Mouse (Mus musculus) liver, postnatal 0 days (tissue): ENCODE measurements around the gene Dhx8. TPM values are rescaled to one million over a fixed set of nuclear protein-coding genes. Genes with fewer than 3 reads are reported as not detected.
A peak's percentile ranks its signal among the peaks of the same experiment; 100 is the strongest.

Experiments used
- ATAC-seq: fragments of 200-750 bp; cut with Nextera tagmentation; 2 replicates; pipeline ENCODE4 v1.8.0; 2017; ENCODE audit warnings: mild to moderate bottlenecking, moderate library complexity
- DNase-seq: peaks from one replicate; pipeline ENCODE4 v3.0.0-alpha.2; 2016
- H3K27ac ChIP-seq: fragments of 300-500 bp; sonication (generic); 2 replicates; pipeline ENCODE4 v1.5.1; 2014; ENCODE audit warnings: antibody characterized with exemption, moderate library complexity, mild to moderate bottlenecking, low read depth
- H3K27me3 ChIP-seq: fragments of 300-500 bp; sonication (generic); 2 replicates; pipeline ENCODE4 v1.6.1; 2014; ENCODE audit warnings: low read length, control low read depth, mixed read lengths; ENCODE audit not compliant: insufficient read depth
- H3K36me3 ChIP-seq: fragments of 300-500 bp; sonication (generic); replicated peaks from 2 replicates; pipeline ENCODE4 v1.6.1; 2014; ENCODE audit warnings: mild to moderate bottlenecking, control low read depth, low read length, moderate library complexity, mixed read lengths; ENCODE audit not compliant: insufficient read depth
- H3K4me1 ChIP-seq: fragments of 300-500 bp; sonication (generic); 2 replicates; pipeline ENCODE4 v1.6.1; 2014; ENCODE audit warnings: antibody characterized with exemption, mild to moderate bottlenecking, control low read depth; ENCODE audit not compliant: insufficient read depth
- H3K4me2 ChIP-seq: fragments of 300-500 bp; sonication (generic); 2 replicates; pipeline ENCODE4 v1.6.1; 2014; ENCODE audit warnings: low read depth, mild to moderate bottlenecking, low read length, moderate library complexity, mixed read lengths
- H3K4me3 ChIP-seq: fragments of 300-500 bp; sonication (generic); 2 replicates; pipeline ENCODE4 v1.5.1; 2014; ENCODE audit warnings: low read depth, low read length
- H3K9ac ChIP-seq: fragments of 300-500 bp; sonication (generic); replicated peaks from 2 replicates; pipeline ENCODE4 v1.6.1; 2014; ENCODE audit warnings: mild to moderate bottlenecking, moderate library complexity
- H3K9me3 ChIP-seq: fragments of 300-500 bp; sonication (generic); 2 replicates; pipeline ENCODE4 v1.6.1; 2016; ENCODE audit warnings: mild to moderate bottlenecking, control low read depth, low read length, mixed read lengths
- CTCF ChIP-seq: sonication (generic); IDR thresholded peaks from 2 replicates; pipeline ENCODE4 v1.5.1; 2016; ENCODE audit warnings: antibody characterized with exemption, low read depth
- EP300 ChIP-seq: IDR thresholded peaks from 2 replicates; pipeline ENCODE4 v1.6.1; 2016; ENCODE audit warnings: antibody characterized with exemption, low read depth, mild to moderate bottlenecking
- WGBS: fragments of 180-500 bp; shearing (Covaris S2); extraction: QIAGEN DNeasy Blood & Tissue Kit; methylation state at CpG from one replicate; pipeline ENCODE4 v1.1.7; 2014; ENCODE audit not compliant: insufficient replicate concordance; 5-methylcytosine and 5-hydroxymethylcytosine counted together
- polyA plus RNA-seq: library from polyadenylated mRNA; unstranded; fragments of >200 nt; fragmentation: Nextera tagmentation; extraction: Ambion mirVana; gene quantifications from 2 replicates; pipeline ENCODE4 v1.2.1, GENCODE M21; 2015

Gene Dhx8
- polyA plus RNA-seq, 1 experiment from 2014 or later, result 12.9 TPM

DNA sequence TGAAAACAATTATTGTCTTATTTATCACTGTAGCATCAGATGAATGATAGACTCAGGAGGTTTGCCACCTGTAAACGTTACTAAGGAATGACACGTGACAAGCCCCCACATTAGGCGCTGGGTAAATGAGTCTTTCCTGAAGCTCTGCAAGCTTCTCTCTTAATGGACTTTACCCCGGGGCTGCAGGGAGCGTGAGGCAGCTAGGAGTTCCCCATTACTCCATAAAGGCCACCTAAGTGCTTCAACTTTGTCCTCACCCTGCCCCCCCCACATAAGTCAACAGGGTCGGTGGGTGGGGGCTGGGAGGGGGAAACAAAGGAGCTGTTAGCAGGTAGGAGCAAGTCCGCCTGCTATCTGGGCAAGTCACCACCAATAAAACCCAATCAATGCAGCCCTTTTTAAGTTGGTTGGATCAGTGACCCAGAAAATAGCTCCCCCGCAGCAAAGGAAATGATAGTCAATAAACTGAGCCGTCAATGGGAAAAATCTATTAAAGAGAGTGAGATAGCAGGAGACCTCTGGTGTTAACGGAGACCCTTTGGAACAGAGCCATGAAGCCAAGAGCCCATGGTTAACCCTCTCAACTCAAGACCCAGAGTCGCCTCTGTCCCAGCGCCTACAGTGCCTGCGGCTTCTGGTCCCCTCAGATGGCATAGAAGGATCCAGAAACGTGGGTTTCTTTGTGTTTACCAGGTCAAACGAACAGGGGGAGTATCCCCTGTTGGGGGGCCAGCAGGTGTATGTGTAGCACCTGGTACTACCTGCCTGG lies 76.5 kb downstream of the Dhx8 start:
- TF ChIP-seq EP300 (no peak), CTCF (no peak)
- Histone ChIP-seq H3K4me3 (no peak overlapping the region), H3K9ac (no peak overlapping the region), H3K4me1 (0 out of 2 replicates have a peak, but pooled peaks cover 3% of the 10 kb centered on the region), H3K27me3 (peaks cover 21% of the 10 kb centered on the region; the same call in 1 of the 2 replicates), H3K36me3 (no peaks in the 10 kb centered on the region), H3K4me2 (no peak overlapping the region), H3K9me3 (no peaks in the 10 kb centered on the region), H3K27ac (no peak overlapping the region)
- DNase-seq (no peak), ATAC-seq (no peak)
- WGBS, result 29% methylated on average over 15 of the region's 15 CpGs

DNA sequence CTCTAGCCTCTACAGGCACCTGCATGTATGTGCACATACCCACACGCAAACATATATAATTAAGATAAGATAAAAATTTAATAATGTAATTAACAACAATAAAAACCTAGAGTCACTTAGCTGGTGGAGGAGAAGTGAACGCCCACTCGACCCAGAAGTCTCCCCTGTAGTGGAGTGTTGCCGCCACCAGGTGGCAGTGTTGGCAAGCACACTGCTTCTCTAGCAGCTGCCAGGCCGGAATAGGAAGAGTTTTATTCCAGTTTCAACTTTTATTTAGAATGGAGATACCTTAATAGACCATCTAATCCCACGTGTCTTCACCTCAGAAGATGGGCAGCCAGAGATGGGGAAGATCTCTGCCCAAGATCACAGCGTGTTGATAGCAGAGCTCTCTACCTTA lies 80.5 kb downstream of the Dhx8 start:
- Histone ChIP-seq H3K9ac (no peak overlapping the region), H3K4me2 (no peak overlapping the region), H3K4me1 (0 out of 2 replicates have a peak, but pooled peaks cover 3% of the 10 kb centered on the region), H3K9me3 (no peaks in the 10 kb centered on the region), H3K36me3 (no peaks in the 10 kb centered on the region), H3K27me3 (peaks cover 24% of the 10 kb centered on the region), H3K4me3 (no peak overlapping the region), H3K27ac (no peak overlapping the region)
- TF ChIP-seq CTCF, result peak; percentile 96
- TF ChIP-seq EP300, result no peak
- WGBS, result 3% methylated on average over 7 of the region's 7 CpGs
- ATAC-seq, result no peak; the same call in 1 of the 2 replicates
- peak; percentile 80 for DNase-seq

DNA sequence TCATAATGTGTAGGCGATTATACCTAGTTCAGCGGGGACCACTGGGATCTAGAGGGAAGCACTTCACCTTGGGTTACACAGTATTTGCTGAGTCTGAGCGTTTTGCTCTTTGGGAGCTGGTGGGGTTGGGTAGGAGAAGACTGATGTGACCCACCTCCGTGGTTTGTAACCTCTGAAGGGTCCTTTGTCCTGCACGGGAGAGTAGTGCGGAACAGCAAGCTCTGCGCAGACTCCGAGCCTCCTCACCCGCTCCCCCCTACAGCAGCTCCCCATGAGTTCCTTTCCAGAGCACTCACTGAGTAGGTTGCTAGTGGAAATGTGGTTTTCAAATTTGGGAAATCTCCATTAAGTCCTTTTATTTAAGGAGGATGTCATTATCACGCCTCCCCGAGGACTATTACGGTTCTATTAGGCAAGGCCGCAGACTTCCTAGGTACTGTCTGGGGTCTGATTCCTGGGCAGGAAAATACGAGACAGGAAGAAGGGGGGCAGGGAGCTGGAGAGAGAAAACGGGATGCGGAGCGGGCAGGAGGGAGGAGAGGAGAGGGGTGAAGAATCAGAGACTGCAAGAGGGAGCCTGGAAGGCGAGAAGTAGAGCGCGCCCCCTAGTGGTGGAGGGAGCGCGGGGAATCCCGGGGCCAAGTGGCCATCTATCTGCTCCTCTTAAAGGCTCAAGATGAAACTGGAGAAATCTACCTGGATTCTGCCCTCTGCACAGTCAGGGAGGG lies 81.8 kb downstream of the Dhx8 start:
- Histone ChIP-seq H3K4me1 (no peaks in the 10 kb centered on the region), H3K4me3 (no peak overlapping the region), H3K9ac (no peak overlapping the region), H3K27ac (no peak overlapping the region), H3K4me2 (no peak overlapping the region), H3K36me3 (no peaks in the 10 kb centered on the region), H3K9me3 (no peaks in the 10 kb centered on the region), H3K27me3 (peaks cover 23% of the 10 kb centered on the region)
- ATAC-seq, result 0 out of 2 replicates have a peak, but pooled peaks have one; percentile 33
- peak; percentile 82 for DNase-seq
- WGBS, result 22% methylated on average over 23 of the region's 23 CpGs
- no peak for TF ChIP-seq EP300
- TF ChIP-seq CTCF, result peak; percentile 86

DNA sequence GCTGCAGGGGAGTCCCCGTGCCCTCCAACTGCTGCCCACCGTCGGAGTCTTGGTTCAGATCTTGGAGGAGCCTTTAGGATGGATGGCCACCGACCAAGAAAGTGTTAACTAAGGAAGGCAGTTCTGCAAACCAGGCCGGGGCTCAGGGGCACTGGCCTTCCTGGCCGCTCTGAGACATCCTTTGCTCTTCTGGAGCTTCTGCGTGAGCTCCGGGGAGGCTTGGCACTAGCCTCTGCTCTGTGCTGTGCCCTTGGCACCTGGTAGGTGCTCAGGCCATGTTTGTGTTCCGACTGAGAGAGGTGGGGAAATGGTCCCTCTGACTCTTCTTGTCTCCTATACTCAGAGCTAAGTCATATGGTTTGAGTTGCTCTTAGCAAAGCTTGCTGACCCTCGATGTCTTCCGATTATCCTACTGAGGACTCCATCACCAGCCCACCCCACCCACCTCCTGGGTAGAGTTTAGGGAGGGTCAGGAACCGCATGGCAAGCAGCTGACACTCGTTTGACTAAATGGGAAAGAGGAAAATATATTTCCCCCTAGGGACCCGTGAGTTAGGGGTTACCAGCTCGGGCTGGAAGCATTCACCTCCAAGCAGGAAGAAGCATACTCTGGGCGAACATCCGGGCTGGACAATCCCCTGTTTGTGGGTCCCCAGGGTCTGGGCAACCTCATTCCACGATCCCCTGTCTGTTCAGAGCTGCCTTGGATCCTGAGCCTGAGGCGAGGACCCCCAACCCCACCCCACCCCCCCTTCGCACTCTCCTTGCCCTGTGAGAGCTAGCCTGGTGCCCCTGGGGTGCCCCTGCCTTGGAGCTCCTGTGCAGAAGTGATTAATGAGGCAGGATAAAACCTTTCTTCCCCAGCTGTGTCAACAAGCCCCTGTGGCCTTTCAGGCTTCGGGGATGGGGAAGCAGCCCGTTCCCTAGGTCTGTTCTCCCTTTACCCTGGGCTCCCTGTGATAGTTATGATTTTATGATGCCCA lies 82.7 kb downstream of the Dhx8 start:
- Histone ChIP-seq H3K9ac (no peak overlapping the region), H3K27me3 (peaks cover 21% of the 10 kb centered on the region), H3K4me1 (no peaks in the 10 kb centered on the region), H3K9me3 (peaks cover 4% of the 10 kb centered on the region; the same call in 1 of the 2 replicates), H3K4me2 (no peak overlapping the region), H3K4me3 (no peak overlapping the region), H3K36me3 (no peaks in the 10 kb centered on the region), H3K27ac (no peak overlapping the region)
- WGBS, result 21% methylated on average over 22 of the region's 22 CpGs
- TF ChIP-seq CTCF (no peak), EP300 (no peak)
- no peak for DNase-seq
- no peak for ATAC-seq

Other genes with a start within 250 kb of the Dhx8 start
- gene Brca1, start 181.0 kb upstream of the Dhx8 start, polyA plus RNA-seq, result 3.9 and 5.0 TPM in 2 replicates
- gene Nbr1, start 180.8 kb upstream of the Dhx8 start, polyA plus RNA-seq, result 32.8 and 35.3 TPM in 2 replicates
- gene Tmem106a, start 150.7 kb upstream of the Dhx8 start, polyA plus RNA-seq, result 10.8 and 11.2 TPM in 2 replicates
- gene Gm11634, start 133.7 kb upstream of the Dhx8 start, polyA plus RNA-seq, result not detected in 2 replicates
- 7.4 and 8.4 TPM in 2 replicates for gene Rdm1, start 105.7 kb upstream of the Dhx8 start, polyA plus RNA-seq
- gene Arl4d, start 67.4 kb upstream of the Dhx8 start, polyA plus RNA-seq, result 3.4 and 4.1 TPM in 2 replicates
- gene Etv4, start 52.5 kb downstream of the Dhx8 start, polyA plus RNA-seq, result 0.15 and 0.39 TPM in 2 replicates
- gene Meox1, start 161.5 kb downstream of the Dhx8 start, polyA plus RNA-seq, result 0.05 and 0.11 TPM in 2 replicates
- gene Sost, start 234.1 kb downstream of the Dhx8 start, polyA plus RNA-seq, result not detected in 2 replicates